Mouse (Mus musculus): Measurements from ENCODE around the gene Snx33. TPM values are rescaled to one million over a fixed set of nuclear protein-coding genes. Genes with fewer than 3 reads are reported as not detected.
A peak's percentile ranks its signal among the peaks of the same experiment; 100 is the strongest.

Snx33 gene
- polyA plus RNA-seq, 1 experiment from 2014 or later, result 8.6 TPM

- no peaks in the 10 kb centered on the region for H3K27me3 ChIP-seq (ENCODE audit: poor library complexity, severe bottlenecking)
- peak overlapping the region; percentile 90 for H3K4me3 ChIP-seq
- H3K36me3 ChIP-seq (replicated peaks), result peaks cover 20% of the 10 kb centered on the region
- peaks cover 19% of the 10 kb centered on the region for H3K4me1 ChIP-seq
- H3K9me3 ChIP-seq, result no peaks in the 10 kb centered on the region
- peak overlapping the region; percentile 89; the same call in 1 of the 2 replicates for H3K27ac ChIP-seq
- WGBS, result 6% methylated on average over 7 of the region's 7 CpGs
- DNase-seq (ENCODE audit: extremely low spot score, low spot score), result no peak
Observed at GRCm38 (mm10) chr9:56938374-56938773, 10.2 kb upstream of the Snx33 start.

GRCm38 (mm10) chr9:56937223-56938160, 9.3 kb upstream of the Snx33 start, which contains the start of gene Imp3:
Gene Imp3, plus strand, starts transcription at chr9:56937475.
- H3K27me3 ChIP-seq (ENCODE audit: poor library complexity, severe bottlenecking), result no peaks in the 10 kb centered on the region
- DNase-seq (ENCODE audit: extremely low spot score, low spot score), result peak; percentile 86
- H3K27ac ChIP-seq, result peak within 1 kb of the TSS; percentile 89
- H3K4me3 ChIP-seq, result peak within 1 kb of the TSS; percentile 90
- H3K4me1 ChIP-seq, result peaks cover 19% of the 10 kb centered on the region
- peaks cover 16% of the 10 kb centered on the region for H3K36me3 ChIP-seq (replicated peaks)
- WGBS, result under 1% methylated on average over 73 of the region's 73 CpGs
- no peaks in the 10 kb centered on the region for H3K9me3 ChIP-seq

GRCm38 (mm10) chr9:56936861-56937222, 8.7 kb upstream of the Snx33 start:
- whole genome bisulfite sequencing, result 19% methylated on average over 6 of the region's 6 CpGs

GRCm38 (mm10) chr9:56930556-56930955, 2.4 kb upstream of the Snx33 start:
- no peak overlapping the region for H3K4me3 ChIP-seq
- H3K27ac ChIP-seq, result no peak overlapping the region
- H3K4me1 ChIP-seq, result peaks cover 29% of the 10 kb centered on the region
- H3K27me3 ChIP-seq (ENCODE audit: poor library complexity, severe bottlenecking), result peaks cover 8% of the 10 kb centered on the region
- H3K9me3 ChIP-seq, result no peaks in the 10 kb centered on the region
- 89% methylated on average over 1 of the region's 1 CpGs for WGBS
- peaks cover 9% of the 10 kb centered on the region for H3K36me3 ChIP-seq (replicated peaks)
- DNase-seq (ENCODE audit: extremely low spot score, low spot score), result no peak

More at GRCm38 (mm10) chr9:56936861-56937222, 8.7 kb upstream of the Snx33 start:
- Histone ChIP-seq H3K27me3 (ENCODE audit: poor library complexity, severe bottlenecking) (no peaks in the 10 kb centered on the region), H3K4me1 (peaks cover 19% of the 10 kb centered on the region), H3K27ac (peak overlapping the region; percentile 60; the same call in 1 of the 2 replicates), H3K36me3 (replicated peaks) (peaks cover 12% of the 10 kb centered on the region), H3K4me3 (peak overlapping the region; percentile 90), H3K9me3 (no peaks in the 10 kb centered on the region)
- no peak for DNase-seq (ENCODE audit: extremely low spot score, low spot score)

GRCm38 (mm10) chr9:56929496-56929895, 1.3 kb upstream of the Snx33 start:
- peaks cover 19% of the 10 kb centered on the region for H3K36me3 ChIP-seq (replicated peaks)
- no peaks in the 10 kb centered on the region for H3K9me3 ChIP-seq
- WGBS, result 73% methylated on average over 4 of the region's 4 CpGs
- DNase-seq (ENCODE audit: extremely low spot score, low spot score), result no peak
- H3K4me3 ChIP-seq, result no peak overlapping the region
- peaks cover 40% of the 10 kb centered on the region for H3K4me1 ChIP-seq
- no peak overlapping the region for H3K27ac ChIP-seq
- peaks cover 8% of the 10 kb centered on the region for H3K27me3 ChIP-seq (ENCODE audit: poor library complexity, severe bottlenecking)

- peak; percentile 63 for DNase-seq (ENCODE audit: extremely low spot score, low spot score)
- peaks cover 56% of the 10 kb centered on the region for H3K4me1 ChIP-seq
- under 1% methylated on average over 35 of the region's 35 CpGs for WGBS
- peak overlapping the region; percentile 95 for H3K27ac ChIP-seq
- H3K4me3 ChIP-seq, result peak overlapping the region; percentile 76
- H3K36me3 ChIP-seq (replicated peaks), result peaks cover 38% of the 10 kb centered on the region
- H3K27me3 ChIP-seq (ENCODE audit: poor library complexity, severe bottlenecking), result peaks cover 8% of the 10 kb centered on the region
- H3K9me3 ChIP-seq, result no peaks in the 10 kb centered on the region
Observed at GRCm38 (mm10) chr9:56927191-56928012, 769 bp downstream of the Snx33 start.

- Histone ChIP-seq H3K27ac (peak overlapping the region; percentile 95; the same call in 1 of the 2 replicates), H3K36me3 (replicated peaks) (peaks cover 49% of the 10 kb centered on the region), H3K9me3 (peaks cover 8% of the 10 kb centered on the region; the same call in 1 of the 2 replicates), H3K27me3 (ENCODE audit: poor library complexity, severe bottlenecking) (peaks cover 8% of the 10 kb centered on the region), H3K4me3 (peak overlapping the region; percentile 76), H3K4me1 (peaks cover 56% of the 10 kb centered on the region)
- no peak for DNase-seq (ENCODE audit: extremely low spot score, low spot score)
- WGBS, result 80% methylated on average over 10 of the region's 10 CpGs
Observed at GRCm38 (mm10) chr9:56926387-56926786, 1.8 kb downstream of the Snx33 start.

- Histone ChIP-seq H3K27me3 (ENCODE audit: poor library complexity, severe bottlenecking) (peaks cover 8% of the 10 kb centered on the region), H3K36me3 (replicated peaks) (peaks cover 52% of the 10 kb centered on the region), H3K9me3 (peaks cover 8% of the 10 kb centered on the region; the same call in 1 of the 2 replicates), H3K27ac (no peak overlapping the region), H3K4me1 (peaks cover 56% of the 10 kb centered on the region), H3K4me3 (0 out of 2 replicates have a peak overlapping the region, but pooled peaks have one; percentile 76)
- 94% methylated on average over 10 of the region's 10 CpGs for WGBS
- DNase-seq (ENCODE audit: extremely low spot score, low spot score), result no peak
Observed at GRCm38 (mm10) chr9:56926025-56926360, 2.2 kb downstream of the Snx33 start.

GRCm38 (mm10) chr9:56925291-56926024, 2.7 kb downstream of the Snx33 start:
- H3K27me3 ChIP-seq (ENCODE audit: poor library complexity, severe bottlenecking), result peaks cover 8% of the 10 kb centered on the region
- peaks cover 56% of the 10 kb centered on the region for H3K4me1 ChIP-seq
- H3K4me3 ChIP-seq, result peak overlapping the region; percentile 37
- no peak overlapping the region for H3K27ac ChIP-seq
- peaks cover 58% of the 10 kb centered on the region for H3K36me3 ChIP-seq (replicated peaks)
- WGBS, result 95% methylated on average over 26 of the region's 26 CpGs
- DNase-seq (ENCODE audit: extremely low spot score, low spot score), result no peak
- H3K9me3 ChIP-seq, result peaks cover 8% of the 10 kb centered on the region; the same call in 1 of the 2 replicates

- H3K27ac ChIP-seq, result peak overlapping the region; percentile 31; the same call in 1 of the 2 replicates
- H3K9me3 ChIP-seq, result peaks cover 8% of the 10 kb centered on the region; the same call in 1 of the 2 replicates
- DNase-seq (ENCODE audit: extremely low spot score, low spot score), result no peak
- peaks cover 66% of the 10 kb centered on the region for H3K36me3 ChIP-seq (replicated peaks)
- peak overlapping the region; percentile 37 for H3K4me3 ChIP-seq
- 59% methylated on average over 7 of the region's 7 CpGs for WGBS
- H3K27me3 ChIP-seq (ENCODE audit: poor library complexity, severe bottlenecking), result peaks cover 7% of the 10 kb centered on the region
- H3K4me1 ChIP-seq, result peaks cover 56% of the 10 kb centered on the region
Observed at GRCm38 (mm10) chr9:56924651-56925027, 3.5 kb downstream of the Snx33 start.

- peak overlapping the region; percentile 31; the same call in 1 of the 2 replicates for H3K27ac ChIP-seq
- H3K9me3 ChIP-seq, result peaks cover 8% of the 10 kb centered on the region; the same call in 1 of the 2 replicates
- no peak for DNase-seq (ENCODE audit: extremely low spot score, low spot score)
- peaks cover 1% of the 10 kb centered on the region for H3K27me3 ChIP-seq (ENCODE audit: poor library complexity, severe bottlenecking)
- peaks cover 72% of the 10 kb centered on the region for H3K36me3 ChIP-seq (replicated peaks)
- 80% methylated on average over 8 of the region's 8 CpGs for WGBS
- H3K4me3 ChIP-seq, result peak overlapping the region; percentile 37
- H3K4me1 ChIP-seq, result peaks cover 55% of the 10 kb centered on the region
Observed at GRCm38 (mm10) chr9:56923841-56924650, 4.1 kb downstream of the Snx33 start.
